Mouse (Mus musculus) heart, postnatal 0 days (tissue): ENCODE results near the gene Tbcd. TPM values are rescaled to one million over a fixed set of nuclear protein-coding genes. Genes with fewer than 3 reads are reported as not detected.

Experiments used
- ATAC-seq: fragments of 200-750 bp; cut with Nextera tagmentation; 2 replicates; pipeline ENCODE4 v1.8.0; 2017; ENCODE audit warnings: low read depth, moderate number of reproducible peaks, moderate library complexity; ENCODE audit not compliant: insufficient read depth
- DNase-seq: peaks from one replicate; pipeline ENCODE4 v3.0.0-alpha.2; 2016; ENCODE audit warnings: low spot score
- H3K27ac ChIP-seq: fragments of 300-500 bp; sonication (generic); 2 replicates; pipeline ENCODE4 v1.5.1; 2014; ENCODE audit warnings: low read depth, mild to moderate bottlenecking
- H3K27me3 ChIP-seq: fragments of 300-500 bp; sonication (generic); 2 replicates; pipeline ENCODE4 v1.6.1; 2014; ENCODE audit warnings: low read length, mixed read lengths; ENCODE audit not compliant: control insufficient read depth, insufficient read depth
- H3K36me3 ChIP-seq: fragments of 300-500 bp; sonication (generic); replicated peaks from 2 replicates; pipeline ENCODE4 v1.6.1; 2014; ENCODE audit warnings: low read length, mixed read lengths; ENCODE audit not compliant: control insufficient read depth, insufficient read depth
- H3K4me1 ChIP-seq: fragments of 300-500 bp; sonication (generic); 2 replicates; pipeline ENCODE4 v1.6.1; 2014; ENCODE audit warnings: antibody characterized with exemption; ENCODE audit not compliant: control insufficient read depth, insufficient read depth
- H3K4me2 ChIP-seq: fragments of 300-500 bp; sonication (generic); 2 replicates; pipeline ENCODE4 v1.6.1; 2014; ENCODE audit warnings: low read depth, mild to moderate bottlenecking, low read length, moderate library complexity
- H3K4me3 ChIP-seq: fragments of 300-500 bp; sonication (generic); 2 replicates; pipeline ENCODE4 v1.5.1; 2014; ENCODE audit warnings: low read depth, low read length
- H3K9ac ChIP-seq: fragments of 300-500 bp; sonication (generic); replicated peaks from 2 replicates; pipeline ENCODE4 v1.6.1; 2014; ENCODE audit warnings: low read depth, low read length, mixed read lengths
- H3K9me3 ChIP-seq: fragments of 300-500 bp; sonication (generic); replicated peaks from 2 replicates; pipeline ENCODE4 v1.6.1; 2016; ENCODE audit warnings: low read length; ENCODE audit not compliant: control insufficient read depth
- CTCF ChIP-seq: IDR thresholded peaks from 2 replicates; pipeline ENCODE4 v1.5.1; 2016; ENCODE audit warnings: antibody characterized with exemption, control low read depth, low read depth
- EP300 ChIP-seq: IDR thresholded peaks from 2 replicates; pipeline ENCODE4 v1.6.1; 2016; ENCODE audit warnings: antibody characterized with exemption, low read depth
- WGBS: fragments of 180-500 bp; shearing (Covaris S2); extraction: QIAGEN DNeasy Blood & Tissue Kit; methylation state at CpG from one replicate; pipeline ENCODE4 v1.1.7; 2014; 5-methylcytosine and 5-hydroxymethylcytosine counted together
- polyA plus RNA-seq: library from polyadenylated mRNA; unstranded; fragments of >200 nt; fragmentation: Nextera tagmentation; extraction: Ambion mirVana; gene quantifications from 2 replicates; pipeline ENCODE4 v1.2.1, GENCODE M21; 2015
- total RNA-seq: library from RNA; depleted of rRNA; stranded (reverse); fragments of >200 nt; gene quantifications from 2 replicates; pipeline ENCODE4 v1.2.3, GENCODE M21; 2014; ENCODE audit warnings: low replicate concordance

Tbcd gene
- total and polyA plus RNA-seq, 2 experiments from 2014 or later = 16.1 to 29.1 TPM

- no peak overlapping the region for H3K4me2 ChIP-seq
- peaks cover 24% of the 10 kb centered on the region for H3K36me3 ChIP-seq
- TF ChIP-seq EP300 (no peak), CTCF (no peak)
- DNase-seq (no peak), ATAC-seq (no peak)
- H3K9me3 ChIP-seq = no peaks in the 10 kb centered on the region
- H3K9ac ChIP-seq = no peak overlapping the region
- H3K4me3 ChIP-seq = no peak overlapping the region
- H3K4me1 ChIP-seq = no peaks in the 10 kb centered on the region
- 89% methylated on average over 2 of the region's 2 CpGs for WGBS
- H3K27ac ChIP-seq = no peak overlapping the region
- no peaks in the 10 kb centered on the region for H3K27me3 ChIP-seq
Measured at GRCm38 (mm10) chr11:121641501-121642145, 189.9 kb downstream of the Tbcd start.

GRCm38 (mm10) chr11:121645394-121645793 is 193.6 kb downstream of the Tbcd start:
- no peak for DNase-seq
- ATAC-seq = no peak
- WGBS = 83% methylated on average over 6 of the region's 6 CpGs
- no peak for TF ChIP-seq EP300
- TF ChIP-seq CTCF = no peak
- Histone ChIP-seq H3K9ac (no peak overlapping the region), H3K4me3 (no peak overlapping the region), H3K36me3 (peaks cover 17% of the 10 kb centered on the region; the same call in 1 of the 2 replicates), H3K9me3 (no peaks in the 10 kb centered on the region), H3K27ac (no peak overlapping the region), H3K4me2 (no peak overlapping the region), H3K4me1 (no peaks in the 10 kb centered on the region), H3K27me3 (no peaks in the 10 kb centered on the region)

- Histone ChIP-seq H3K4me2 (no peak overlapping the region), H3K27ac (no peak overlapping the region), H3K9ac (no peak overlapping the region), H3K27me3 (no peaks in the 10 kb centered on the region), H3K4me3 (no peak overlapping the region), H3K4me1 (no peaks in the 10 kb centered on the region), H3K9me3 (no peaks in the 10 kb centered on the region), H3K36me3 (peaks cover 17% of the 10 kb centered on the region; the same call in 1 of the 2 replicates)
- TF ChIP-seq EP300 (no peak), CTCF (no peak)
- ATAC-seq (no peak), DNase-seq (no peak)
- WGBS = 66% methylated on average over 9 of the region's 9 CpGs
Measured at GRCm38 (mm10) chr11:121647321-121647720, 195.6 kb downstream of the Tbcd start.

GRCm38 (mm10) chr11:121648166-121648565 is 196.4 kb downstream of the Tbcd start:
- Histone ChIP-seq H3K4me1 (no peaks in the 10 kb centered on the region), H3K4me2 (no peak overlapping the region), H3K36me3 (peaks cover 17% of the 10 kb centered on the region; the same call in 1 of the 2 replicates), H3K27me3 (no peaks in the 10 kb centered on the region), H3K9ac (no peak overlapping the region), H3K4me3 (no peak overlapping the region), H3K9me3 (no peaks in the 10 kb centered on the region), H3K27ac (no peak overlapping the region)
- ATAC-seq (no peak), DNase-seq (no peak)
- TF ChIP-seq EP300 = no peak
- TF ChIP-seq CTCF = no peak
- WGBS = 69% methylated on average over 5 of the region's 5 CpGs

GRCm38 (mm10) chr11:121649900-121650299 is 198.2 kb downstream of the Tbcd start:
- ATAC-seq = peak; percentile 77
- TF ChIP-seq EP300 (no peak), CTCF (peak; percentile 64)

GRCm38 (mm10) chr11:121650668-121651067 is 198.9 kb downstream of the Tbcd start:
- WGBS = 90% methylated on average over 11 of the region's 11 CpGs
- Histone ChIP-seq H3K4me1 (no peaks in the 10 kb centered on the region), H3K9ac (no peak overlapping the region), H3K36me3 (peaks cover 6% of the 10 kb centered on the region; the same call in 1 of the 2 replicates), H3K4me2 (no peak overlapping the region), H3K4me3 (no peak overlapping the region), H3K27ac (no peak overlapping the region), H3K27me3 (no peaks in the 10 kb centered on the region), H3K9me3 (no peaks in the 10 kb centered on the region)
- DNase-seq (no peak), ATAC-seq (no peak)
- no peak for TF ChIP-seq CTCF
- no peak for TF ChIP-seq EP300

More at GRCm38 (mm10) chr11:121649900-121650299, 198.2 kb downstream of the Tbcd start:
- H3K4me3 ChIP-seq = no peak overlapping the region
- H3K36me3 ChIP-seq = peaks cover 6% of the 10 kb centered on the region; the same call in 1 of the 2 replicates
- H3K9ac ChIP-seq = no peak overlapping the region
- no peak overlapping the region for H3K4me2 ChIP-seq
- 29% methylated on average over 10 of the region's 10 CpGs for WGBS
- no peaks in the 10 kb centered on the region for H3K9me3 ChIP-seq
- H3K27me3 ChIP-seq = no peaks in the 10 kb centered on the region
- peak; percentile 67 for DNase-seq
- no peaks in the 10 kb centered on the region for H3K4me1 ChIP-seq
- H3K27ac ChIP-seq = no peak overlapping the region
